Mouse (Mus musculus) myocyte (in vitro differentiated cells): ENCODE results near the gene Tnnt2. TPM values are rescaled to one million over a fixed set of nuclear protein-coding genes. Genes with fewer than 3 reads are reported as not detected.

Experiments used
- H3K27me3 ChIP-seq: one replicate; pipeline ENCODE4 v1.6.1; 2011; ENCODE audit not compliant: control insufficient read depth, insufficient read depth, insufficient read length
- H3K36me3 ChIP-seq: one replicate; pipeline ENCODE4 v1.6.1; 2011; ENCODE audit not compliant: control insufficient read depth, insufficient read depth
- H3K4me2 ChIP-seq: one replicate; pipeline ENCODE4 v1.6.1; 2011; ENCODE audit warnings: low read depth, control low read depth
- H3K4me3 ChIP-seq: one replicate; pipeline ENCODE4 v1.5.1; 2011; ENCODE audit warnings: mild to moderate bottlenecking, control low read depth, moderate library complexity
- H3K79me2 ChIP-seq: one replicate; pipeline ENCODE4 v1.6.1; 2011; ENCODE audit not compliant: control insufficient read depth, insufficient read depth
- H3ac ChIP-seq: one replicate; pipeline ENCODE4 v1.6.1; 2011; ENCODE audit not compliant: control insufficient read depth, insufficient read length
- CEBPB ChIP-seq: IDR thresholded peaks from 2 replicates; pipeline ENCODE4 v1.6.1; 2011; ENCODE audit warnings: mild to moderate bottlenecking, moderate library complexity; ENCODE audit not compliant: poor library complexity, insufficient read depth, severe bottlenecking
- E2F4 ChIP-seq: IDR thresholded peaks from one replicate; pipeline ENCODE4 v1.6.1; 2011; ENCODE audit warnings: mild to moderate bottlenecking, control low read depth, moderate library complexity; ENCODE audit not compliant: insufficient read depth
- MAX ChIP-seq: IDR thresholded peaks from one replicate; pipeline ENCODE4 v1.6.1; 2011; ENCODE audit warnings: low read depth, mild to moderate bottlenecking, control low read depth
- MYOD1 ChIP-seq, 3 experiments: IDR thresholded peaks; one replicate each; pipeline ENCODE4 v1.6.1; 2011; ENCODE audit warnings: control low read depth in 2 of 3, low read depth in 2 of 3, mild to moderate bottlenecking in 2 of 3, moderate library complexity in 1 of 3; ENCODE audit not compliant: insufficient read length in 2 of 3, control insufficient read depth in 1 of 3
- MYOG ChIP-seq, 3 experiments: IDR thresholded peaks; one replicate each; pipeline ENCODE4 v1.6.1; 2011; ENCODE audit warnings: control low read depth in 2 of 3, low read depth in 2 of 3, mild to moderate bottlenecking in 2 of 3; ENCODE audit not compliant: insufficient read length in 2 of 3, control insufficient read depth in 1 of 3, insufficient read depth in 1 of 3
- POLR2A ChIP-seq: IDR thresholded peaks from one replicate; pipeline ENCODE4 v1.6.1; 2011; ENCODE audit warnings: low read depth, mild to moderate bottlenecking, control low read depth, moderate library complexity; ENCODE audit not compliant: insufficient read length
- POLR2AphosphoS2 ChIP-seq: IDR thresholded peaks from one replicate; pipeline ENCODE4 v1.6.1; 2011; ENCODE audit warnings: low read depth, control low read depth; ENCODE audit not compliant: insufficient read length
- REST ChIP-seq: IDR thresholded peaks from one replicate; pipeline ENCODE4 v1.6.1; 2011; ENCODE audit warnings: mild to moderate bottlenecking, control low read depth, moderate library complexity; ENCODE audit not compliant: insufficient read depth, insufficient read length
- SRF ChIP-seq: IDR thresholded peaks from one replicate; pipeline ENCODE4 v1.6.1; 2011; ENCODE audit warnings: low read depth; ENCODE audit not compliant: control insufficient read depth, insufficient read length
- TCF12 ChIP-seq: IDR thresholded peaks from one replicate; pipeline ENCODE4 v1.6.1; 2011; ENCODE audit warnings: mild to moderate bottlenecking, control low read depth; ENCODE audit not compliant: poor library complexity, insufficient read depth, severe bottlenecking
- TCF3 ChIP-seq: IDR thresholded peaks from one replicate; pipeline ENCODE4 v1.6.1; 2011; ENCODE audit warnings: low read depth, control low read depth; ENCODE audit not compliant: insufficient read length
- USF1 ChIP-seq: IDR thresholded peaks from one replicate; pipeline ENCODE4 v1.6.1; 2011; ENCODE audit warnings: low read depth, mild to moderate bottlenecking, control low read depth, moderate library complexity
- polyA plus RNA-seq: library from polyadenylated mRNA; unstranded; fragments of >200 nt; fragmentation: generic; extraction: Trizol; gene quantifications from one replicate; pipeline ENCODE4 v1.2.1, GENCODE M21; 2012; ENCODE audit warnings: missing spikeins

The Tnnt2 gene
- polyA plus RNA-seq, 1 experiment = 2,000 TPM

GRCm38 (mm10) chr1:135882385-135883109, 46.4 kb downstream of the Tnnt2 start:
- H3K4me2 ChIP-seq = no peak overlapping the region
- no peaks in the 10 kb centered on the region for H3K27me3 ChIP-seq
- peaks cover 72% of the 10 kb centered on the region for H3K36me3 ChIP-seq
- no peak overlapping the region for H3ac ChIP-seq
- no peaks in the 10 kb centered on the region for H3K79me2 ChIP-seq
- TF ChIP-seq USF1 = no peak
- no peak for TF ChIP-seq MYOD1 (IDR thresholded peaks at IDR 0.05; ENCODE audit: control insufficient read depth in 1 of 3, insufficient read length in 2 of 3, low read depth in 2 of 3)
- no peak for TF ChIP-seq POLR2AphosphoS2
- no peak for TF ChIP-seq REST
- TF ChIP-seq SRF = no peak
- no peak for TF ChIP-seq MYOG (IDR thresholded peaks at IDR 0.05; ENCODE audit: control insufficient read depth in 1 of 3, insufficient read depth in 1 of 3, insufficient read length in 2 of 3, low read depth in 2 of 3)
- TF ChIP-seq TCF3 = no peak
- TF ChIP-seq CEBPB = no peak
- TF ChIP-seq E2F4 = no peak
- no peak for TF ChIP-seq POLR2A
- no peak overlapping the region for H3K4me3 ChIP-seq

DNA sequence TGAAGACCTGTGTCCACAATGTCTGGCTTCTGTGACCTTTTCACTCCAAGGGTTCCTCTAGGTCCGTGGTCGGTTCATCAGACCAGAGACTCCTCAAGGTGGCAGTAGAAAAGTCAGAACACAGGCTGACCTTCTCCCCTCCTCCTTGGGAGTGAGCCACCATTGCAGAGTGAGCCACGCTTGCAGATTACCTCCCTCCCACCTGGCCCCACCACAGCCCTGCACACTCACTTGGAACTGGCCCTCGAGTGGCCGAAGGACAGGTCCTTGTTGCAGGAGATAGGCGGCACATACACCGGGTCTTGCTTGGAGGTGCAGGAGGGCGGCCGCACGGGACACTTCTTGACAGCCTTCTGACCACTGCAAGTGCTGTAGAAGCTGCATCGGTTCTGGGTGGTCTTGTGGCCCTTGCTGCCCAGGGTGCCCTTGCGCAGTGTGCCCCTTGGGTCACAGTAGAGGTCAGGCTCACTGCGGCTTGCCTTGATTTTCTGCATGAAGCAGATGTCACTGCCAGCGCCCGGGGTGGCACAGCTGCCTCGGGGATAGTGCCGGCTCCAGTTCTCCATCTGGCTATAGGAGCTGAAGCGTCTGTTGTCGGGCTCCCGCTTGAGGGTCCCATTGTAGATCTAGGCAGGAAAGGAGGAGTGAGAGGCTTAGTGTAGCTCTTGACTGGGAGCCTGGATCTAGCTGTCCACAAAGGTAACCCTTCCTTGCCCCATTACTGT, 53.5 kb downstream of the Tnnt2 start:
- no peak for TF ChIP-seq MYOG (IDR thresholded peaks at IDR 0.05; ENCODE audit: control insufficient read depth in 1 of 3, insufficient read depth in 1 of 3, insufficient read length in 2 of 3, low read depth in 2 of 3)
- no peak for TF ChIP-seq TCF12
- TF ChIP-seq MYOD1 (IDR thresholded peaks at IDR 0.05; ENCODE audit: control insufficient read depth in 1 of 3, insufficient read length in 2 of 3, low read depth in 2 of 3) = no peak
- TF ChIP-seq TCF3 = no peak
- no peak for TF ChIP-seq POLR2A
- no peak for TF ChIP-seq POLR2AphosphoS2

DNA sequence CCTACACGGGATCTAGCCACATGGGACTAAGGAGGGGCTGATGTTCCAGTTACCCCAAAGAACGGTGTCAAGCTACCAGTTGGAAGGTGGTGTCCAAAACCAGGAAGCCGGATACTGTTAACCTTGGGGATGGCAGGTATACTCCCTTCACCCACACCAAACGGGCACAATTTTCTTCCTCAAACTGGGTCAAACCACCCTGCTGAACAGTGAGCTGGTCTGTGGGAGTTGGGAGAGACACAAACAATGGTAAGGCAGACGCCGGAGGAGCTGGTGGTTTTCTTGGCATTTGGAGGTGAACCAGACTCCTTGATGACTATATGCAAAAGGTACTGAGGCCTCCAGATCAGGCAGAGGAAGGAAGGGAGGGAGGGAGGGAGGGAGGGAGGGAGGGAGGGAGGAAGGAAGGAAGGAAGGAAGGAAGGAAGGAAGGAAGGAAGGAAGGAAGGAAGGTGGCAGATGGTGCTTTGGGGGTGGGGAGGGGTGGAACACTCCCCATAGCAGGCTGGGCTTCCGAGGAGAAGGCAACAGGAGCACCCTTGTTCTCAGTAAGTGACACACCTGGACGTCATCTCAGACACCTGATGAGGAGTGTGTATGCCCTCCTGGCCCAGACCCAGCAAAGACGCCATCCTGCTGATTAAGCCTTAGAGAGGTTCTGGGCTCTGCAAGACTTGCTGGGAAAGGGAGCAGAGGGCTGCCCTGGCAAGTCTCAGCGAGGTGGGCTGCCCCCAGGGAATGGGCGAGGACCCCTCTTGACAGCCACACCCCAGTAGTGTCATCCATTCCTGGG, 55.5 kb downstream of the Tnnt2 start:
- Histone ChIP-seq H3K79me2 (peaks cover 14% of the 10 kb centered on the region), H3K4me3 (no peak overlapping the region), H3K4me2 (no peak overlapping the region), H3K27me3 (no peaks in the 10 kb centered on the region), H3K36me3 (peaks cover 25% of the 10 kb centered on the region), H3ac (no peak overlapping the region)
- no peak for TF ChIP-seq E2F4
- no peak for TF ChIP-seq MAX
- TF ChIP-seq SRF = no peak
- TF ChIP-seq POLR2AphosphoS2 = no peak
- TF ChIP-seq CEBPB = no peak
- no peak for TF ChIP-seq USF1
- no peak for TF ChIP-seq MYOD1 (IDR thresholded peaks at IDR 0.05; ENCODE audit: control insufficient read depth in 1 of 3, insufficient read length in 2 of 3, low read depth in 2 of 3)
- no peak for TF ChIP-seq MYOG (IDR thresholded peaks at IDR 0.05; ENCODE audit: control insufficient read depth in 1 of 3, insufficient read depth in 1 of 3, insufficient read length in 2 of 3, low read depth in 2 of 3)
- TF ChIP-seq POLR2A = no peak
- no peak for TF ChIP-seq TCF12
- no peak for TF ChIP-seq TCF3
- TF ChIP-seq REST = no peak

More for the DNA sequence above, 53.5 kb downstream of the Tnnt2 start:
- no peak overlapping the region for H3K4me3 ChIP-seq
- peaks cover 40% of the 10 kb centered on the region for H3K36me3 ChIP-seq
- no peaks in the 10 kb centered on the region for H3K27me3 ChIP-seq
- H3K79me2 ChIP-seq = peaks cover 6% of the 10 kb centered on the region
- no peak overlapping the region for H3K4me2 ChIP-seq
- no peak overlapping the region for H3ac ChIP-seq

DNA sequence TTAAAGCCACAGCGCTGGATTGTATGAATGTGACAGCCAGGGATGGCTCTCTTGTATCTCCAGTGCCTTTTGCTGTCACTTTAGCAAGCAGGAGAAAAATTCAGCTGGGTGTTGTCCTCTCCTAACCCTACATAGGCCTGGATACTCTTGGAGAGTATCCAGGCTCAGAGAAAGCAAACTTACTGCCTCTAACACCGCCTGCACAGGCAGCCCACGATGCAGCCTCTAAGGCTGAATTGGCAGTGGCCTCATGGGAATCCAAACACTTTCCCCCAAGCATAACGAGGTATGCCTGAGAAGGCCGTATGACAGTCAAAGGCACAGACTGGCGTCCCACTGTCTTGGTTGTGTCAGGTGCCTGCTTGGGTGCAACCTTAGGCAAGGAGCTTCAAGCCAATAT, 56.1 kb downstream of the Tnnt2 start:
- peaks cover 18% of the 10 kb centered on the region for H3K79me2 ChIP-seq
- no peaks in the 10 kb centered on the region for H3K27me3 ChIP-seq
- TF ChIP-seq REST = no peak
- TF ChIP-seq E2F4 = no peak
- TF ChIP-seq USF1 = no peak
- no peak for TF ChIP-seq CEBPB
- TF ChIP-seq SRF = no peak
- no peak for TF ChIP-seq MYOD1 (IDR thresholded peaks at IDR 0.05; ENCODE audit: control insufficient read depth in 1 of 3, insufficient read length in 2 of 3, low read depth in 2 of 3)
- TF ChIP-seq MYOG (IDR thresholded peaks at IDR 0.05; ENCODE audit: control insufficient read depth in 1 of 3, insufficient read depth in 1 of 3, insufficient read length in 2 of 3, low read depth in 2 of 3) = no peak
- no peak for TF ChIP-seq TCF3
- no peak for TF ChIP-seq TCF12
- no peak for TF ChIP-seq POLR2AphosphoS2
- TF ChIP-seq POLR2A = no peak
- TF ChIP-seq MAX = no peak
- no peak overlapping the region for H3ac ChIP-seq
- no peak overlapping the region for H3K4me2 ChIP-seq
- peaks cover 21% of the 10 kb centered on the region for H3K36me3 ChIP-seq
- H3K4me3 ChIP-seq = no peak overlapping the region
